Mouse (Mus musculus): ENCODE data around the gene Ppp1r9a. TPM values are rescaled to one million over a fixed set of nuclear protein-coding genes. Genes with fewer than 3 reads are reported as not detected.

Ppp1r9a gene
- total RNA-seq, 1 experiment from 2014 or later, result 43.4 TPM

DNA sequence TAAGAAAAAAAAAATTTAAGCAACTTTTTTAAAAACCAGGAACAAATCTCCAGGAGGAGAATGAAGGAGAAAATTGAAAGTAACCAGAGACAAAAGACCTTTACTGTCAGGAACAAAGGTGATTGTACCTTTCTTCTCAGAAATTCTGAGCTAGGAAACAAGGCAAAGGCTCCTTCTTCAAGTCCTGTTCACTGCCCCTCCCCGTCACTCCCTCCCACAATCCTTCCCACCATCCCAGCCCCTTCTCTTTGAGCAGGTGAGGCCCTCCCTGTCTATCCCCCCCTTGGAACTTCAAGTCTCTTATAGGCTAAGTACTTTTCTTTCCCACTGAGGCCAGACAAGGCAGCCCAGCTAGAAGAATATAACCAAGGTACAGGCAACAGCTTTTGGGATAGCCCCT is 117.8 kb downstream of the Ppp1r9a start:
- ATAC-seq (replicated peaks in 1 of 2; ENCODE audit: insufficient read depth in 1 of 2, low FRiP score in 2 of 2, low TSS enrichment in 1 of 2, low read depth in 1 of 2, poor library complexity in 2 of 2, severe bottlenecking in 2 of 2), result no peak

DNA sequence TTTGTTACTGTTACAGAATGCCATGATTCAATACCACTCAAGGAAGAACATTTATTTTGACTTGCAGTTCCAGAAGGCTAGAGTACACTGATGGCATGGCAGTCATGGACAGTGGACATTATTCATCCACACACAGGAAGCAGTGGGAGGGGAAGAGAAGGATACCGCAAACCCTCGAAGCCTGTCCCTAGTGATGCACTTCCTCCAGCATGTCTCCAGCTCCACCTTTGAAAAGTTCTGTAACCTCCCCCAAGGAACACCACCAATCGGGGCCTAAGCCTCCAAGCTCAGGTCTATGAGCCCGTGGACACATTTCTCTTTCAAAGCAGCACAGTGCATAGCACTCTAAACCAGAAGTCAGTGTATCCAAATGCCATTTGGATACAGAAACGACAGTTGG is 120.0 kb downstream of the Ppp1r9a start:
- peak; percentile 72 to 77 for ATAC-seq (replicated peaks in 1 of 2; ENCODE audit: insufficient read depth in 1 of 2, low FRiP score in 2 of 2, low TSS enrichment in 1 of 2, low read depth in 1 of 2, poor library complexity in 2 of 2, severe bottlenecking in 2 of 2)

- ATAC-seq (replicated peaks in 1 of 2; ENCODE audit: insufficient read depth in 1 of 2, low FRiP score in 2 of 2, low TSS enrichment in 1 of 2, low read depth in 1 of 2, poor library complexity in 2 of 2, severe bottlenecking in 2 of 2), result no peak
Observed at GRCm38 (mm10) chr6:5024893-5025292, 122.2 kb downstream of the Ppp1r9a start.

GRCm38 (mm10) chr6:5026772-5027171 is 124.1 kb downstream of the Ppp1r9a start:
- no peak for ATAC-seq (replicated peaks in 1 of 2; ENCODE audit: insufficient read depth in 1 of 2, low FRiP score in 2 of 2, low TSS enrichment in 1 of 2, low read depth in 1 of 2, poor library complexity in 2 of 2, severe bottlenecking in 2 of 2)

DNA sequence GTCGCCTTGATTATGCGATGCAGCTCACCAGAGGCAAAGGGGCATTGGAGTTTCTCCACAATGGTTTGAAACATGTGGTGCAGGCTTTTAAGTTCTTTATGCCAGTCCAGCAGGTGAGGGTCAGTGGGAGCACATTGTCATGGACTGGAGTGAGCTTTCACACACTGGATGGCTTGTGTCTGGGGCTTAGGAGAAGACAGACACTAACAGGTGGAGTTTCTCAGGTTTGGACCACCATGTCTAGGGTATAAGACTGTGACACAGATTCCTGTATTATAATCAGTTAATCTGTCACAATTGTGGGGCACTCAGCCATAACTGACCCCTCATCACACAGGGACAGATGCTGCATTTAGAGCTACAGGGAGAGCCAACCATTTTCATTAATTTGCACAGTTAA is 124.5 kb downstream of the Ppp1r9a start:
- no peak for ATAC-seq (replicated peaks in 1 of 2; ENCODE audit: insufficient read depth in 1 of 2, low FRiP score in 2 of 2, low TSS enrichment in 1 of 2, low read depth in 1 of 2, poor library complexity in 2 of 2, severe bottlenecking in 2 of 2)

DNA sequence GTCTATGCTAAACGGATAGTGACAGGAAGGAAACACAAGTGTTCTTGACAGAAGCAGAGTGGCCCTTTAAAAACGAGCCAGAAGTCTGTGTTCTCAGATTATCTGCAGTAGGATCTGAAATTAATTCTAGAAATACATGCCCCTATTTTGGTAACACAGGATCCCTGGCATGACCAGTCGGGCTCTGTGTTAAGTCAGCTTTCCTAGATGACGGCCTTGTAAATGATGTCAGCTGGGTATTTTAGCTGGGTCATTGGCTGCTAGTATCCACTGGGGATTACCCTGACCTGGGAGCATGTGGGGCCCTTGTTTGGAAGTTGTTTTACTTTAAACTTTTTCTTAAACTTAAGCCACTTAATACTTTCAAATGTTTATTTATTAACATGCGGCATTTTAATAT is 125.1 kb downstream of the Ppp1r9a start:
- ATAC-seq (replicated peaks in 1 of 2; ENCODE audit: insufficient read depth in 1 of 2, low FRiP score in 2 of 2, low TSS enrichment in 1 of 2, low read depth in 1 of 2, poor library complexity in 2 of 2, severe bottlenecking in 2 of 2), result peak; percentile 25 to 39; a peak in 1 of 4 replicates

GRCm38 (mm10) chr6:5029205-5029927 is 126.6 kb downstream of the Ppp1r9a start:
- no peak for ATAC-seq (replicated peaks in 1 of 2; ENCODE audit: insufficient read depth in 1 of 2, low FRiP score in 2 of 2, low TSS enrichment in 1 of 2, low read depth in 1 of 2, poor library complexity in 2 of 2, severe bottlenecking in 2 of 2)

DNA sequence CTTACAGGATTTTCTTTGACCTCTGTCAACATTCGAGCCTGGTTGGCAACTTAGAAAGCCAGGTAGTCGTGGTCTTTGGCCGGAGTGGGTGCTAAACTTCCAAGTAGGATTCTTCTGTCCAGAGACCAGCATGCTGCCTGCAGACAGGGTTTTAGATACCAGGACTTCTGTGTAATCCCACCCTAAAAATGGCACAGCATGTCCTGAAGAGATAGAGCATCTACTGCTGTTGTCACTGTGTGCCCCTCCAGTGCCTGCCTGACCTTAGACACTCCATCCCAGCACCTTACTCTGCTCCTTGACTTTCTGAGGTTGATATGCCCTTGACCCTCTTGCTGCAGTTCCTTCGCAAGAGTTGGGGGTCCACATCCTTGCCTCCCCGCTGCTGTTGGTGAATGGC is 127.2 kb downstream of the Ppp1r9a start:
- no peak for ATAC-seq (replicated peaks in 1 of 2; ENCODE audit: insufficient read depth in 1 of 2, low FRiP score in 2 of 2, low TSS enrichment in 1 of 2, low read depth in 1 of 2, poor library complexity in 2 of 2, severe bottlenecking in 2 of 2)

GRCm38 (mm10) chr6:5032986-5033633 is 130.4 kb downstream of the Ppp1r9a start:
- ATAC-seq (replicated peaks in 1 of 2; ENCODE audit: insufficient read depth in 1 of 2, low FRiP score in 2 of 2, low TSS enrichment in 1 of 2, low read depth in 1 of 2, poor library complexity in 2 of 2, severe bottlenecking in 2 of 2), result no peak

DNA sequence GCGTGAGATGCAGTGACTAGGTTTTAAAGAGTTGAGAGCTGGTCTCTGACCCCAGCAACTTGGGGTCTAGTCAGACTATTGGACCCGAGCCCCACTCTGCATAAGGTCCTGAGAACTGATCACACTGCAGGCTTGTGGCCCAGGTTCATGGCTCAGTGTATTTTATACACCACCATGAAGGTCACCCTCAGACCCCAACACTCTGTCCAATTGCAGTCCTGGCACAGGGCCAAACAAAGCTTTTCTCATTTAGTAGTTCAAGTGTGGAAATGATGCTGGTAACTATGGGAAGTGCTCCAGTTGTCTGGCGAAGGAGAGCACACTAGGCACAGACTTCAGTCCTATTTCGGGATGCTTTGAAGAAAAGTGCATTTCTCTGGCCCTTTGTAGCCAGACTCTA is 134.5 kb downstream of the Ppp1r9a start:
- no peak for ATAC-seq (replicated peaks in 1 of 2; ENCODE audit: insufficient read depth in 1 of 2, low FRiP score in 2 of 2, low TSS enrichment in 1 of 2, low read depth in 1 of 2, poor library complexity in 2 of 2, severe bottlenecking in 2 of 2)

DNA sequence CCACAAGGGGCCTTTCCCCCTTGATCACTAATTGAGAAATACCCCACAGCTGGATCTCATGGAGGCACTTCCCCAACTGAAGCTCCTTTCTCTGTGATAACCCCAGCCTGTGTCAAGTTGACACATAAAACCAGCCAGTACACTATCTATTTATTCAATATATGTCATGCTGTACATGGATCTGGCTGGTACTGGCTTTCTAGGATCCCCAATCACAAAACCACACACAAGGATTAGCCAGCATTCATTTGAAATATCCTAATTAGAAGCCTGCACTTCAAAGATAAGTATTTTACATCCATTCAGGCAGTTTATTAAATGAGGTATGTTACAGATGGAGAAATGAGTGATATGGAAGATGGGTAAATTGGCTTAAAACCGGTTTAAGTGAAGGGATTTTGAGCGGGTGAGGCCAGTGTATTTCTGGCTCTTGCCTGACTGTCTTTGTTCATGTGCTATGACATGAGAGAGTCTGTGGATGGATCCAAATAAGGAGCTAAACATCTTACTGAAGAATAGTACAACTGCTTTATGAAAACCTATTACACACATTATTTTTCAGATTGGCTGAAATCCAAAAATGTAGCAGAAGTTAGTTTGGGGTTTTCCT is 135.5 kb downstream of the Ppp1r9a start:
- ATAC-seq (replicated peaks in 1 of 2; ENCODE audit: insufficient read depth in 1 of 2, low FRiP score in 2 of 2, low TSS enrichment in 1 of 2, low read depth in 1 of 2, poor library complexity in 2 of 2, severe bottlenecking in 2 of 2), result no peak

- no peak for ATAC-seq (replicated peaks in 1 of 2; ENCODE audit: insufficient read depth in 1 of 2, low FRiP score in 2 of 2, low TSS enrichment in 1 of 2, low read depth in 1 of 2, poor library complexity in 2 of 2, severe bottlenecking in 2 of 2)
Observed at GRCm38 (mm10) chr6:5039316-5039715, 136.6 kb downstream of the Ppp1r9a start.

DNA sequence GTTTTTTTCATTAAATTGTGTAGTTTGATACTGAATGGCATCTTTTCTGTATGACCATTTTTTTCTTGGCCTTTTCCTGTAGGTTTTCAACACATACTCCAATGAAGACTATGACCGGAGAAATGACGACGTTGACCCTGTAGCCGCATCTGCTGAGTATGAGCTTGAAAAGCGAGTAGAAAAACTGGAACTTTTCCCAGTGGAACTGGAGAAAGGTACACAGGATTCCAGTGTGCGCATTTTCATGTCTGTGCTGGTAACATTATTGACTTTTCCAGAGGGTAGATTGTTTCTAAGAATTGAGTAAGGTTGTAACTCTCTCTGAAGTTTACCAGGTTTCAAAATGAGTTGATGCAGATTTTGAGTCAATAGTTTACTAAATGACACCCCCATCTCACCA is 143.1 kb downstream of the Ppp1r9a start:
- no peak for ATAC-seq (replicated peaks in 1 of 2; ENCODE audit: insufficient read depth in 1 of 2, low FRiP score in 2 of 2, low TSS enrichment in 1 of 2, low read depth in 1 of 2, poor library complexity in 2 of 2, severe bottlenecking in 2 of 2)

DNA sequence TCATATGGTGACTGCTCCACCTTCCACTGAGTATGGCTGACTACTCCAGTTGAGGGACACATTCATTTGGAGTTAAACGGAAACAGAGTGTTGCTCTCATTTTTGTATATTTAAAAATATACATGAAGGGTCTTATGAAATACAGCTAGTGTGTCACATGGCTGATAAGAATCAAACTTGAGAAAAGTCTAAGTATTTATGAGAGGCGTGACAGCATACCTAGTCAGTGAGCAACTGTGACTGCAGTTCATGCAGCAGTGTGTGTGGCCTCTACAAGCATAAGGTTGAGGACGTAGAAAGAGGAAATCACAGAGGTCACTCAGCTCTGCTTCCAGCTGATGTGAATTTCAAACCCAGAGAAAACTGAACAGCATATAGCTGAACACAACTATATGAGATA is 145.3 kb downstream of the Ppp1r9a start:
- ATAC-seq (replicated peaks in 1 of 2; ENCODE audit: insufficient read depth in 1 of 2, low FRiP score in 2 of 2, low TSS enrichment in 1 of 2, low read depth in 1 of 2, poor library complexity in 2 of 2, severe bottlenecking in 2 of 2), result no peak

DNA sequence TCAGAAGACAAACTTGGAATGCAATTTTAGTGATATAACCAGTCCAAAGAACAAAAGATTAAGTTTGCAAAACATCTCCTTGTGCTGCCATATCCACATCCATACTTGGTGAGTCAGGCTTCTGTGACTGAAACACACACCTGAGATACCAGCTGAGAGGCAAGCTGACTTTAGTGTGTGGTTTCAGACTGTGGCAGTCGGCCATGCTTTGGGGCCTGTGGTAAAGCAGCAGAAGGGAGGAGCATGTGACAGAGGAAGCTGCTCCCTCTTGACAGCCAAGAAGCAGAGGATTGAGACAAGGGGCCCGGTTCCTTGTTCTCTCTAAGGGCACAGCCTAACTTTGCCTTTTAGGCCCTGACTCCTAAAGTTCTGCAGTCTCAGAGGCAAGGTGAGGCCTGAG is 149.6 kb downstream of the Ppp1r9a start:
- peak; percentile 98 to 100 for ATAC-seq (replicated peaks in 1 of 2; ENCODE audit: insufficient read depth in 1 of 2, low FRiP score in 2 of 2, low TSS enrichment in 1 of 2, low read depth in 1 of 2, poor library complexity in 2 of 2, severe bottlenecking in 2 of 2)

GRCm38 (mm10) chr6:5054446-5055095 is 151.9 kb downstream of the Ppp1r9a start:
- no peak for ATAC-seq (replicated peaks in 1 of 2; ENCODE audit: insufficient read depth in 1 of 2, low FRiP score in 2 of 2, low TSS enrichment in 1 of 2, low read depth in 1 of 2, poor library complexity in 2 of 2, severe bottlenecking in 2 of 2)

- no peak for ATAC-seq (replicated peaks in 1 of 2; ENCODE audit: insufficient read depth in 1 of 2, low FRiP score in 2 of 2, low TSS enrichment in 1 of 2, low read depth in 1 of 2, poor library complexity in 2 of 2, severe bottlenecking in 2 of 2)
Observed at GRCm38 (mm10) chr6:5074736-5075135, 172.0 kb downstream of the Ppp1r9a start.

DNA sequence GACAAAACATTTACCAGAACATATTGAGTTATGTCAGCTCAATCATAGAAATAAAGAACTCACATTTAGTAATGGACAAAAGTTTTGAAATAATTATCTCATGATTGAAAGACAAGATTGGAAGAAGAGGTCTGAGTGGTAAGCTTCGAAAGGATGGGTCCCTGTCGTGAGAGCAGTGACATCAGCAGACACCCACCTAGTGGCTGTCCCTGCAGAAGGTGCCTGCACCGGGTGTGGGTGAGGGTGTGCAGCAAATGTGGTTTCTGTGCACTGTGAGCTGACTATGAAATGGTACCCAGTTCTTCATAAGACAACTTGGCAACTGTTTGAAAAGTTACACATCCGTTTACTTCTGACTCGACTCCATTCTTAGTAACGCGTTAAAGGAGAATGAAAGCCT is 173.0 kb downstream of the Ppp1r9a start:
- ATAC-seq (replicated peaks in 1 of 2; ENCODE audit: insufficient read depth in 1 of 2, low FRiP score in 2 of 2, low TSS enrichment in 1 of 2, low read depth in 1 of 2, poor library complexity in 2 of 2, severe bottlenecking in 2 of 2), result no peak

Measured in hematopoietic stem cell, adult 5-6 weeks (primary cell).